Mouse (Mus musculus): ENCODE data around the gene Rad9a.

Gene Rad9a

DNA sequence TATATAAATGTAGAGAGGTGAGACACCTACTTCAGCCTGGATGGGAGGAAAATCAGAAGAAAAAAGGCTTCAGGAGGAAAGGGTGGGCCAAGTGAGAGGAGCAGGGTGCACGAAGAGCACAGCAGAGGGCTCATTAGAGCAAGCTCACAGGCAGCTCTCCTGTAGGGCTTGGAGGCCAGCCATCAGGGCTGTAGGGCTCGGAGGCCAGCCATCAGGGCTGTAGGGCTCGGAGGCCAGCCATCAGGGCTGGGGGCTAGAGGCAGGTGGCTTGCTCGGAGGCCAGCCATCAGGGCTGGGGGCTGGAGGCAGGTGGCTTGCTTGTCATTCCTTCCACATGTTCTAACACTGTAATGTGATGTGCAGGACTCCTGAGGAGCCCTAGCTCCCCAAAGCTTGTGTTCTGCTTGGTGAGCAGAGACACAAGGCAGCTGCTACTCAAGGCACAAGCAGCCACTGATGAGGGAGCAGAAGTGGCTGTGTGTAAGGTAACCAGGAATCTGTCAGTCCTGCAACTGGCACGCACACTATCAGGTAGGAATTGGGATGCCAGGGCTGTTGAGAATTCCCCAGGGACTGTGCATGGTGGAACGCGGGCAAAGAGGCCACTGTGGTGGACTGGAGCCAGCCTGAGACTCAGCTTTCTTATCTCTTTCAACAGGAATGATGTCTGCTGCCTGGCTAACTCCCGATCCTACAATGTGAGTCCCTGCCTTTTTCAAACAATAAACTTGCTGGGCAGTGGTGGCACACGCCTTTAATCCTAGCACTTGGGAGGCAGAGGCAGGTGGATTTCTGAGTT, 34.6 kb downstream of the Rad9a start:
- DNase-seq (ENCODE audit: extremely low read depth, low read depth, low spot score): no peak

GRCm38 (mm10) chr19:4164721-4165120, 36.7 kb downstream of the Rad9a start:
- DNase-seq (ENCODE audit: extremely low read depth, low read depth, low spot score): no peak

- DNase-seq (ENCODE audit: extremely low read depth, low read depth, low spot score): no peak
Measured at GRCm38 (mm10) chr19:4164100-4164499, 37.4 kb downstream of the Rad9a start.

DNA sequence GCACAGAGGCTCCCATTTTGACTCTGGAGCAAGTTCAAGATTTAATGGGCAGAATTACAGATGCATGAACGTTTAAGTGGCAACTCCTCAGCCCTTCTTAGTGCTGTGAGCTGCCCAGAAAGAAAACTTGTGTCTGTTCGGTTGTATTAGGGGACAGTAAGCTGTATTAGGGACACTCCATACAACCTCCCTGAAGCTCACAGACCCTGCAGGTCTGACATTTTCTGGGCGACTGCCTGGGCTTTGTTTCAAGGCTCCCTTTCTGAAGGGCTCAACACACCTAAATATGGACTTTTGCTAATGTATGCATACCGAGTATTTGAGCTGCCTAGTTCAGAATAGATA, 37.9 kb downstream of the Rad9a start:
- no peak for DNase-seq (ENCODE audit: extremely low read depth, low read depth, low spot score)

DNA sequence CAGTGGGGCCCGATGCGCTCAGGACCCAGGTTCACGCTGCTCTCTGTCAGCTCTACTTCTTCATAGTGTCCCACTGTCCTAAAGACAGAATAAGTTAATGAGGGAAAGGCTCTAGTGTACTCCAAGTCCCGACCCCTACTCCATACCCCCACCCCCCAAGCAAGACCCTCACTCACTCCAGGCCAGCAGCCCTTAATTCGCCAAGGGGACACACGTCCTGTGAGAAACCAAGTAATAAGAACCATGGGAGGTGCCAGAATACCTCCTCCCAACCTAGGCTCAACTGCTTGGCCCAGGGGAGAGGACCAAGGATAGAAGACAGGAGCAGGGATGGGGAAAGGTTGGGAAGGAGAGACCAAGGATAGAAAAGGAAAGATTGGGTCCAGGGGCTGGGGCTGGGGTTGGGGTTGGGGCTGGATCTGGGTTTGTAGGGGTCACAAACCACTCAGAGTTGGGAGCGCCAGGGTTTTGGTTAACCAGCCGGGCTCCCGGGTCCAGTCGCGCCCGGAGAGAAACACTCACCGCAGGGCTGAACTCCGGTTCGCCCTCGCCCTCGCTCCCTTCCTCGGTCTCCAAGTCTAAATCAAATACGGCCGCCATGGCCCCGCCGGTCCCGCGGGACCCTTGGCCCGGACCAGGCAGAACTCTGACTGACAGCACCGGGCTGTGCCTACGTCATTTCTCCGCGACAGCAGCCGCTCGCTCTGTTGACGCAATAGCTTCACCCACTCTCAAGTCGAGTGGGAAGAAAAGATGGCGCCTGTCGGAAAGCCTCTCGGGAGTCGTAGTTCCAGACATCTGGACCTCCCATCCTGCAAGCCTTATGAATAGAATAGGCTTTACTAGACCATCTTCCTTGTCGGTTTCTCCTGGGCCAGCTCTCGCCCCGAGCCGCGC, 38.6 kb downstream of the Rad9a start, which contains the start of gene Rps6kb2:
TSS of gene Rps6kb2 (minus strand) at position 709 of the 897 bp plus-strand sequence.
- no peak for DNase-seq (ENCODE audit: extremely low read depth, low read depth, low spot score)

GRCm38 (mm10) chr19:4159049-4159448, 42.4 kb downstream of the Rad9a start:
- DNase-seq (ENCODE audit: extremely low read depth, low read depth, low spot score): no peak

DNA sequence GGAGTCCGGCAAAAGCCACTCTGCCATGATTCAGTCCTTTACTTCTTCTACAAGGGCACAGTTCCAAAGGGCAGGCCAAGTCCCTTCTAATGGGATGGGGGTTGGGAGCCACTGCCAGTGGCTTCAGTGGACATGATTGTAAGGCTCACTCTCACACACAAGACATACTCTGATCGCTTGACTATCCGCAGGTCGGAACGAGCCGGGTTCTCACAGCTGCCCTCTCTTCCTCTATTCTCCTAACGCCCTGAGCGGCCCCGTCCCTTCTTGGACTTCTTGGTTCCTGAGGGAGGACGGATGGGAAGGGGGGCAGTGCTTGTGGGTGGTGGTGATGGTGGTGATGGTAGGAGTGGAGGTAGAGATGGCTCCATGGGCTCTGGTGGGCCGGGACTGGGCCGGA, 44.7 kb downstream of the Rad9a start:
- DNase-seq (ENCODE audit: extremely low read depth, low read depth, low spot score): no peak

GRCm38 (mm10) chr19:4156073-4156579, 45.3 kb downstream of the Rad9a start:
- DNase-seq (ENCODE audit: extremely low read depth, low read depth, low spot score): no peak

- no peak for DNase-seq (ENCODE audit: extremely low read depth, low read depth, low spot score)
Measured at GRCm38 (mm10) chr19:4155223-4156072, 46.0 kb downstream of the Rad9a start.

- no peak for DNase-seq (ENCODE audit: extremely low read depth, low read depth, low spot score)
Measured at GRCm38 (mm10) chr19:4154437-4155222, 46.8 kb downstream of the Rad9a start.

DNA sequence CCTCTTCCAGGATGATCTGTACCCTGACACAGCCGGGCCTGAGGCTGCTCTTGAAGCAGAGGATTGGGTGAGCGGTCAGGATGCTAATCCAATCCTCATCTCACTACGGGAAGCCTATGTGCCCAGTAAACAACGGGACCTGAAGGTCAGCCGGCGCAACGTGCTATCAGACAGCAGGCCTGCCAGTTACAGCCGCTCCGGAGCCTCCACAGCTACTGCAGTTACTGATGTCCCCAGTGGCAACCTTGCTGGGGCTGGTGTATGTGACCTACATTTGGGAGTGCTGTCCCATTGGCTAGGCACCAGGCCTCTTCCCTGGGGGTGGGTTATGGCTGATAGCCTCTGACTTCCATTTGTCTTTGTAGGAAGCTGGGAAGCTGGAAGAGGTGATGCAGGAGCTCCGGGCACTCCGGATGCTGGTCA, 48.2 kb downstream of the Rad9a start, which contains the start of gene Ptprcap:
TSS of gene Ptprcap (plus strand) at position 373 of the 423 bp plus-strand sequence.
- DNase-seq (ENCODE audit: extremely low read depth, low read depth, low spot score): no peak

- no peak for DNase-seq (ENCODE audit: extremely low read depth, low read depth, low spot score)
Measured at GRCm38 (mm10) chr19:4152445-4153231, 48.8 kb downstream of the Rad9a start.

- DNase-seq (ENCODE audit: extremely low read depth, low read depth, low spot score): no peak
Measured at GRCm38 (mm10) chr19:4151898-4152297, 49.6 kb downstream of the Rad9a start.

- no peak for DNase-seq (ENCODE audit: extremely low read depth, low read depth, low spot score)
Measured at GRCm38 (mm10) chr19:4151488-4151860, 50.0 kb downstream of the Rad9a start.

GRCm38 (mm10) chr19:4150567-4151487, 50.6 kb downstream of the Rad9a start:
- DNase-seq (ENCODE audit: extremely low read depth, low read depth, low spot score): no peak

- no peak for DNase-seq (ENCODE audit: extremely low read depth, low read depth, low spot score)
Measured at GRCm38 (mm10) chr19:4149764-4150461, 51.5 kb downstream of the Rad9a start.

DNA sequence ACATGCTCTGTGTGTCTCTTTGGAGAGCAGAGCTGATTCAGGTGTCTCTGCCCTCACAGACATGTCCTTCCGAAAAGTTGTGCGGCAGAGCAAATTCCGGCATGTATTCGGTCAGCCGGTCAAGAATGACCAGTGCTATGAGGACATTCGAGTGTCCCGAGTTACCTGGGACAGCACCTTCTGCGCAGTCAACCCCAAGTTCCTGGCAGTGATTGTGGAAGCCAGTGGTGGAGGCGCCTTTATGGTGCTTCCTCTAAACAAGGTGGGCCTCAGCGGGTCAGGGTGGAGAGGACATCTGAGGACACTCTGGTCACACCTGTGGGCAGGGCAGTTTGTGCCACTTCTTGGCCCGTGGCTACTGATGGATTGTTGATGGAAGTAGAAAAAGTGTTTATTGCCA, 52.2 kb downstream of the Rad9a start:
- no peak for DNase-seq (ENCODE audit: extremely low read depth, low read depth, low spot score)

- DNase-seq (ENCODE audit: extremely low read depth, low read depth, low spot score): no peak
Measured at GRCm38 (mm10) chr19:4148819-4149218, 52.6 kb downstream of the Rad9a start.
